Mouse (Mus musculus): ENCODE data around the gene Rapgef5. TPM values are rescaled to one million over a fixed set of nuclear protein-coding genes. Genes with fewer than 3 reads are reported as not detected.

Rapgef5 gene
- total RNA-seq, 2 experiments from 2014 or later = 106 to 111 TPM

DNA sequence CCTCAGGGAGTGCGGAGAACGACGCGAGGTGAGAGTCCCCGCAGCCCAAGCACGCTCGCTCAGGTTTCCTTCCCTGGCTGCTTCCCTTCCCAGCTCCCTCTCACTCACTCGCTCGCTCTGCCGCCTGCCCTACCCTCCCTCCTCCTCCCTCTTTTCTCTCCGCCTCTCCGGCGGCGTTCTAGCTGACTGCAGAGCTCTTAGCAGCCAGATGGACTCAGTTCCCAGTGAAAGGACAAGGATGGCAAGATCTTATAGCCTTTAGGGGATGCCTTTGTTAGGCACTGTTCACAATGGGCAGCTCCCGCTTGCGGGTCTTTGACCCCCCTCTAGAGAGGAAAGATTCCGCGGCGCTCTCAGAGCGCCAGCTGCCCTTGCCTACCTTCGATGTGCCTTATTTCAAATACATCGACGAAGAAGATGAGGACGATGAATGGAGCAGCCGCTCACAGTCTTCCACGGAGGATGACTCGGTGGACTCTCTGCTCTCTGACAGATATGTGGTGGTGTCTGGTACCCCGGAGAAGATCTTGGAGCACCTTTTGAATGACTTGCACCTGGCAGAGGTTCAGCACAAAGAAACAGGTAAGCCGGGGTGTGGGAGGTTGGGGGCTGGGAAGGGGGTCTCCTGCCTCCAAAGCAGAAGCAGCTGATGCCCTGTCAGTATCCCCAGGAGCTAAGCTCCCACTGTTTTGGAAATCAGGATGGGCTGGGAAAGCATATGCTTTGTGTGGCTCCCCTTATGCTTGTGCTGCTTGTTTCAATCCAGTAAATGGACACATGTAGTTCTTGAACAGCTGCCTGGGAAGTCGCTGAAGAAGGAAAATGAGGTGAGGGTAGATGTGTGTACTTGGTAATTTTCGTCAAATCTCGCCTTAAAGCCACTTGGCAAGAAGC, 172.6 kb downstream of the Rapgef5 start:
- intact Hi-C loops (cut with DNase I) = no loop called here

GRCm38 (mm10) chr12:117691336-117691735, 175.1 kb downstream of the Rapgef5 start:
- intact Hi-C loops (cut with DNase I) = no loop called here
- DNase-seq (ENCODE audit: extremely low spot score in 1 of 2, low spot score in 2 of 2) = no peak

More for the DNA sequence above, 172.6 kb downstream of the Rapgef5 start:
- DNase-seq (ENCODE audit: extremely low spot score in 1 of 2, low spot score in 2 of 2) = peak; percentile 41 to 70

DNA sequence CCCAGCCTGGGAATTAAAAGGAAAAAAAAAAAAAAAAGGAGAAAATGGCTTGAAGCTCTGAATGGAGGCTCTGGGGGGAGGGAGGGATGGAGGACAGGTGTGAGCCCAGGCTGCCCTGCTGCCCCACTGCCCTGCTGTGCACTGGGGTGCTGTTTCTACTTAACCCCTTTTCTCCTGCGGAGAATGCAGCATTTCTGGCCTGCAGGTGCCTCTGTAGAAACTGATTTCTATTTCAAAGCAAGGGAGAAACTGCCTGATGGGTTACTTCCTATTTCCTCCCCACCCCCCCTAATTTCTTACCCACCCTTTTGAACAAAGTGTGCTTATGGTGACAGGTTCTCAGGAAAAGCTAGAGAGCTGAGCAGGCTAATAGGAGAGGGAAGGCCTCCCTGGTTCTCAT, 176.5 kb downstream of the Rapgef5 start:
- no peak for DNase-seq (ENCODE audit: extremely low spot score in 1 of 2, low spot score in 2 of 2)
- intact Hi-C loops (cut with DNase I) = no loop called here

GRCm38 (mm10) chr12:117699950-117700665, 183.8 kb downstream of the Rapgef5 start:
- DNase-seq (ENCODE audit: extremely low spot score in 1 of 2, low spot score in 2 of 2) = no peak
- intact Hi-C loops (cut with DNase I) = loop anchor here (2.0 kb wide), 1 partner anchor 19 kb away; no protein-coding TSS in a partner anchor

DNA sequence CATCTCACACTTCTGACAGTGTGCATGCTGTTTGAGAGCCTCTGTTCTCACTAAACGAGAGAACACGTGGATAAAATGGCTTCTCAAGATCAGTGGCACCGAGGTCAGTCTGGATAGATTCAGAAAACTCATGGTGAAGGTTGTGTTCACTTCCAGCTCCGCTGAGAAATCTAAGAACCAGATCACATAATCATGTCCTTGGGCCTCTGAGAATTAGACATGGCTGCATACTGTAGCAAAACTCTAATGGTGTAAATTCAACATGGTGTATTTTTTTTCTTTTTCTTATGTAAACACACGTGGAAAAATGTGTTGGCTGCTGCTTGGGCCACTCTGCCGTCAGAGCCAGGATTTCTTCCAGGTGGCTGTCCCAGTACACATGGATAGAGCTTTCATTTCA, 184.6 kb downstream of the Rapgef5 start:
- intact Hi-C loops (cut with DNase I) = no loop called here
- no peak for DNase-seq (ENCODE audit: extremely low spot score in 1 of 2, low spot score in 2 of 2)

GRCm38 (mm10) chr12:117702291-117702690, 186.0 kb downstream of the Rapgef5 start:
- intact Hi-C loops (cut with DNase I) = no loop called here
- no peak for DNase-seq (ENCODE audit: extremely low spot score in 1 of 2, low spot score in 2 of 2)

- DNase-seq (ENCODE audit: extremely low spot score in 1 of 2, low spot score in 2 of 2) = no peak
- intact Hi-C loops (cut with DNase I) = no loop called here
Measured at GRCm38 (mm10) chr12:117702928-117703327, 186.6 kb downstream of the Rapgef5 start.

GRCm38 (mm10) chr12:117703413-117703812, 187.1 kb downstream of the Rapgef5 start:
- DNase-seq (ENCODE audit: extremely low spot score in 1 of 2, low spot score in 2 of 2) = no peak
- intact Hi-C loops (cut with DNase I) = no loop called here

DNA sequence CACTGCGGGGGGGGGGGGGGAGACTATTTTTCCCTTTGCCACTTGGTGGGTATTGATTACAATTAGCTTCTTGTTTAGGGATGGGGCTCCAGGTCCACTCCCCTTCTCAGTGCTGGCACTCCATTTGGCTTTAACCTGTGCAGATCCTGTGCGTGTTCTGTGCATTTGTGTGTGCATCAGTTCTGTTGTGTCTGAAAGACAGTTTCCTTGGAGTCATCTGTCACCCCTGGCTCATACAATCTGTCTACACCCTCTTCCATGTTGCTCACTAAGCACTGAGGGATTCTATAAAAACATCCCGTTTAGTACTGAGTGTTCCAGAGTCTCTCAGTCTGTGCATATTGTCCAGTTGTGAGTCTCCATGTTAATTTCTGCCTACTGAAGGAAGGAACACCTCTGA, 189.0 kb downstream of the Rapgef5 start:
- intact Hi-C loops (cut with DNase I) = no loop called here

GRCm38 (mm10) chr12:117709280-117709679, 193.0 kb downstream of the Rapgef5 start:
- DNase-seq (ENCODE audit: extremely low spot score in 1 of 2, low spot score in 2 of 2) = no peak

More for the DNA sequence above, 189.0 kb downstream of the Rapgef5 start:
- no peak for DNase-seq (ENCODE audit: extremely low spot score in 1 of 2, low spot score in 2 of 2)

DNA sequence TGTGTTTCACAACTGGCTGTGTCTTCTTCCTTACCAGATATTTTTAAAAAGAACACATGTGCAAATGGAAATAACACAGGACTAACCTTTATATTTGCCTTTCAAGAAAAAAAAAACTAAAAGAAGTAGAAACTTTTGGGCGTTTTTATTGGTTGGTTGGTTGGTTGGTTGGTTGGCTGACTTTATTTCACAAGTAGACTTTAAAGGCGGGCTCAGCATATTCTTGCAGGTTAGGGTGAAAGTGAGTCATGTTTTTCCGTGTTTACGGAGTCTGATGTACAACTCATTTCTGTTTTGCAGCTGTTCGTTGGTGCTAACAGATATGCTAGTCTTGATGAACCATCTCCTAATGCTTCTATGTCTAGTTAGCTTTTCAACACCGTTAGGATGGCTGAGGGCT, 196.2 kb downstream of the Rapgef5 start:
- DNase-seq (ENCODE audit: extremely low spot score in 1 of 2, low spot score in 2 of 2) = no peak
- intact Hi-C loops (cut with DNase I) = no loop called here

More at GRCm38 (mm10) chr12:117709280-117709679, 193.0 kb downstream of the Rapgef5 start:
- intact Hi-C loops (cut with DNase I) = no loop called here

DNA sequence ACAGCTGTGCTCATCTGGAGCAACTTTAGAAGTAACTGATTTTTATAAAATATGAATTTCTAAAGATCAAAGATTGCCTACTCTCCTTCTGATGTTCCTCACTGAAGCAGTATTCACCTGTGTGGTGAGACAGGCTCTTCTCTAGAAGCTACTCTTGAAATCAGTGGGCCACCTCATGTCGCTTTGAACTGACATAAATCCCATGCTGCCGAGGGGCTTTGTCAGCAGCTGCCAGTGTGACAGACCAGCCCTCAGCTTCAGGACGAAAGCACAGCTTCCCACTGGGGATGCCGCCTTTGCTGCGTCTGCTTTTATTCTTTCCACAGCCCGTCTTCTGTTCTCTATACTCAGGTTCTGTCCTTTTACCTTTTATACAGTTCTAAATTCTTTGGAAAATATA, 197.3 kb downstream of the Rapgef5 start:
- intact Hi-C loops (cut with DNase I) = no loop called here
- DNase-seq (ENCODE audit: extremely low spot score in 1 of 2, low spot score in 2 of 2) = no peak

DNA sequence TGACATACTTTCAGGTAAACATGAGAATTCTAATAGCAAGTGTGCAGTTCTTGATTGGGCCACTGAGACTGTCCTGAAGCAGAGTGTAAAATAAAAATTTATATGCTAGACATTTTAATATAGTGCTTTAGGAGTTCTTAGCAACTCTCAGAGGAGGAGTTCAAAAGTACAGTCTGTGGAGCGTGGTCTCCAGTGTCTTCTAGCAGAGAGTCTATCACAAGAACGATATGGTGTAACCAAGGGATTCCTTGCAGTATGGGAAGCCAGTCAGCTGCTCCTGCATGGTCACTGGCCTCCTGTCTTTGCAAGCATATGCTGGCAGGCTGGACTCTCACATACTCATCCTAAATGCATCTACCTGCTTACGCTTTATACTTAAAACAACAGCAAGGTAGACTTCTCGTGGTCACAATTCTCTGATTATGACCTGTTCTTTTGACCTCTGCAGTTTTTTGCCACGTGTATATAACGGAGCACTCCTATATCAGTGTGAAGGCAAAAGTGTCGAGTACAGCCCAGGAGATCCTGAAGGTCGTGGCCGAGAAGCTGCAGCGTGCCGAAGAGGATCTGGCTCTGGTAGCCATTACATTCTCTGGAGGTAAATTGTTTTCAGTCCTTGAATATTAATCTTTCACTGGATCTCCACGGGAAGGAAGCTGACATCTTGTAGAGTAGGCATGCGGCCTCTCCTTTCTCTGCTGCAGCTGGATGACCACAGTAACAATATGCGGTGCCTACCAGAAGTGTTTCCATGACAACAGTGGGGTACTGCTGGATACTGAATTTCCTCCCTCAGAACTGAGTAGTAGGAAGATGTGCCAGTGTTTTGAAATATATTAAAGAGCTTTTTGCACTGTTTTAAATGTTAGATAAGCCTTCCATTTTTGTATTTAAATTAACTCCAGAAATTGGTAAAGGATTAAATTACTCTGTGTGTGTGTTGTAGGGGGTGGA, 204.8 kb downstream of the Rapgef5 start:
- no peak for DNase-seq (ENCODE audit: extremely low spot score in 1 of 2, low spot score in 2 of 2)
- intact Hi-C loops (cut with DNase I) = no loop called here

- no peak for DNase-seq (ENCODE audit: extremely low spot score in 1 of 2, low spot score in 2 of 2)
- intact Hi-C loops (cut with DNase I) = no loop called here
Measured at GRCm38 (mm10) chr12:117721748-117722150, 205.5 kb downstream of the Rapgef5 start.

DNA sequence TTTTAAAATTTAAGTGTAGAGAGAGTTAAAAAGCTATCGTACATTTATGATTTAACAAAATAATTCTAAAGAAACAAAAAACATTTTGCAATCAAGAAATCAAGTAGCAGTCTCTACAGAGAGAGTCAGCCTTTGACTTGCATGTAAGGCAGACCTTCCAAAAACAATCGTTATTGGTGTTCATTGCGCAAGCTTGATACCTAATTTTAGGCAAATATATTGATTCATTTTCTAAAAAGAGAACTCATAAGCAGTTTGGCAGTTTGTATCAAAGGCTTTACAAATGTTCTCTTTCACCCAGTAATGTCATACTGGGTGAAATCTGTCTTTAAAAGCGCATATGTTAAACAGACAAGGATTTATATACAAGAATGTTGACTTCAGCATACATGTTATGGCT, 208.7 kb downstream of the Rapgef5 start:
- intact Hi-C loops (cut with DNase I) = no loop called here
- no peak for DNase-seq (ENCODE audit: extremely low spot score in 1 of 2, low spot score in 2 of 2)

DNA sequence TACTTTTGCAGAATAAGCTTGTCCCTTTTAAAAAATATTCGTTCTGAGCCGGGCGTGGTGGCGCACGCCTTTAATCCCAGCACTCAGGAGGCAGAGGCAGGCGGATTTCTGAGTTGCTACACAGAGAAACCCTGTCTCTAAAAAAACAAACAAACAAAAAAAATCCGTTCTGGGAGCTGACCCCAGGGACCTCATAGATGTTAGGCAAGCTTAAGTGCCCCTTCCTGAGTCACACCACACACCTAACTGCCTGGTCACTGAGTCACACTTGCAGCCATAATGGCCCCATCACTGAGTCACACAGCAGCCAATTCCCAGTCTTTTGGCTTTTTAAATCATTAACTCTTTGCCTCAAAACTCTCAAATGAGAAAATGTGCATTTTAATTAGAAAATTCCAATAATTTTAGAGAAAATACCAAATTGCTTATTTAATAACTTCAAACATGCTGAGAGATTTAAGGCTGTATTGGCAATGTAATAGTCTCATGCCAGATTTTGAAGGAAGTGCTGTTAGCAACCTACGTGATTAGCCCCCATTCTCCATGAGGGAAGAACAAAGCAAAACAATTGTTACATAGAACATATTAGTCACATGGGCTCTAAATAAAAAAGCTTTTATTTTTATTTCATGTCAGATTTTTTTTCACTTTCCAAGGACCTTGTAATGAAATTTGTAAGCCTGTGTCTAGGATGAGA, 211.3 kb downstream of the Rapgef5 start:
- no peak for DNase-seq (ENCODE audit: extremely low spot score in 1 of 2, low spot score in 2 of 2)
- intact Hi-C loops (cut with DNase I) = no loop called here

GRCm38 (mm10) chr12:117728178-117728611, 211.9 kb downstream of the Rapgef5 start:
- intact Hi-C loops (cut with DNase I) = no loop called here

DNA sequence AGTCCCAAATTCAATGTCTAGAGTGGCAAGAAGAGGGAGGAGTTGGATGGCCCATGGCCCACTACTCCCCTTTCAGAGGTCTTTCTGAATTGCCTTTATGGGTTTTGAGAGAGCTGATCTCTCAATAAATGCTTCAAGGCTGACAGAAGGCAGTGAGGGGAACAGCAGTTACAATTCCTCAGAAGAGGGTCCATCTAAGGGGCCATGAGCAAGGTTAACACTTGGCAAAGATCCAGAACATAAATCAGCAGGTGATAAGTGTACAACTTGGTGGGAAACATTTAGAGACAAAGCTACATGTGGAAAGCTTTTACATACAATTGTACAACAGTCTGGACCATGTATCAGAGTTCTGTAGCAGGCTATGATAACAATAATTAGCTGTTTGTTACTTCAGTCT, 217.3 kb downstream of the Rapgef5 start:
- intact Hi-C loops (cut with DNase I) = no loop called here

More at GRCm38 (mm10) chr12:117728178-117728611, 211.9 kb downstream of the Rapgef5 start:
- DNase-seq (ENCODE audit: extremely low spot score in 1 of 2, low spot score in 2 of 2) = no peak

More for the DNA sequence above, 217.3 kb downstream of the Rapgef5 start:
- DNase-seq (ENCODE audit: extremely low spot score in 1 of 2, low spot score in 2 of 2) = no peak

All from left cerebral cortex, postnatal 10 days (tissue).